ENCODE assay signal across 26 mouse cellular contexts in the genomic region with DNA sequence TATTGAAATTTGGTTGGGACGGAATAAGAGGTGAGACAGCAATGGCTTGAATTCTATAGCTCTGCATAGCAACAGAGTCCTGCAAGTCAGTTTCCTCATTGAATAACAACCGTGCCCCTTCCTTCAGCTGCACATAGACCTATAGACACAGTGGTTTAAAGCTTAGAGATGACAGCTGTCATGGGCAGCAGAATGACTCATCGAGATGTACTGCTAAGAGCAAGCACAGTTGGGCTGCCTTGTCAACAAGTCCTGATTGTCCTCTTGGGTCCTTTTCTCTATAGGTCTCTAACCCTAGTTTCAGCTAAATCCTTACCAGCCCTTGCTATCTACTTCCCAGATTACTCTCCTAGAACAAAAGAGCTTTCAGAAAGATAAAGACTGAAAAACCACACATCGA.
"Had no signal": no experiment of that assay in that cellular context is flagged by ENCODE, and none has a peak within 500 bp of the region (broad histone marks: within the 10 kb centered on the region; RNA-seq: fewer than 3 reads in every experiment).

No protein-coding gene starts in this region.

- H3K27me3 ChIP-seq: heart, embryonic 13.5 days; heart, embryonic 15.5 days; hindbrain, embryonic 13.5 days; hindbrain, embryonic 15.5 days; kidney, embryonic 15.5 days; limb, embryonic 13.5 days; limb, embryonic 15.5 days; liver, embryonic 12.5 days had no signal

- ATAC-seq: hindbrain, postnatal 0 days; intestine, embryonic 16.5 days; liver, embryonic 12.5 days had no signal

- H3K9me3 ChIP-seq: heart, embryonic 13.5 days; heart, embryonic 15.5 days; hindbrain, embryonic 13.5 days; hindbrain, embryonic 15.5 days; kidney, embryonic 15.5 days; limb, embryonic 13.5 days; limb, embryonic 15.5 days; liver, embryonic 12.5 days had no signal

- H3K4me1 ChIP-seq: heart, embryonic 13.5 days; heart, embryonic 15.5 days; hindbrain, embryonic 13.5 days; hindbrain, embryonic 15.5 days; kidney, embryonic 15.5 days; limb, embryonic 13.5 days; limb, embryonic 15.5 days; liver, embryonic 12.5 days had no signal

- H3K9ac ChIP-seq: heart, embryonic 13.5 days; heart, embryonic 15.5 days; hindbrain, embryonic 13.5 days; hindbrain, embryonic 15.5 days; kidney, embryonic 15.5 days; limb, embryonic 13.5 days; limb, embryonic 15.5 days; liver, embryonic 12.5 days had no signal

- H3K36me3 ChIP-seq: heart, embryonic 13.5 days; heart, embryonic 15.5 days; hindbrain, embryonic 13.5 days; hindbrain, embryonic 15.5 days; kidney, embryonic 15.5 days; limb, embryonic 13.5 days; limb, embryonic 15.5 days; liver, embryonic 12.5 days had no signal

- H3K4me2 ChIP-seq: heart, embryonic 11.5 days; heart, embryonic 13.5 days; heart, embryonic 15.5 days; hindbrain, embryonic 13.5 days; hindbrain, embryonic 15.5 days; kidney, embryonic 15.5 days; limb, embryonic 13.5 days; limb, embryonic 15.5 days; liver, embryonic 12.5 days had no signal

- H3K4me3 ChIP-seq: heart, adult 2 months; heart, embryonic 13.5 days; heart, embryonic 15.5 days; hindbrain, embryonic 13.5 days; hindbrain, embryonic 15.5 days; kidney, embryonic 15.5 days; limb, embryonic 13.5 days; limb, embryonic 15.5 days; liver, embryonic 12.5 days had no signal

- H3K27ac ChIP-seq: heart, adult 2 months; heart, embryonic 13.5 days; heart, embryonic 15.5 days; hindbrain, embryonic 13.5 days; hindbrain, embryonic 15.5 days; hindbrain, postnatal 0 days; kidney, embryonic 15.5 days; kidney, postnatal 0 days; limb, embryonic 13.5 days; limb, embryonic 15.5 days; liver, embryonic 12.5 days had no signal

- DNase-seq: gastrocnemius, postnatal 14 days; gastrocnemius, postnatal 36 days; heart, adult 11 months; heart, adult 2 months; heart, postnatal 14 days; heart, postnatal 36 days; kidney, adult 11 months; kidney, adult 2 months; kidney, adult 9 months; kidney, postnatal 14 days; kidney, postnatal 36 days; layer of hippocampus, adult 9-11 months; layer of hippocampus, postnatal 36 days; left cerebral cortex, postnatal 4 days had no signal
